Mouse (Mus musculus) embryonic facial prominence, embryonic 10.5 days (tissue): ENCODE results near the gene Npr1. TPM values are rescaled to one million over a fixed set of nuclear protein-coding genes. Genes with fewer than 3 reads are reported as not detected.

Experiments used
- DNase-seq: peaks from one replicate; pipeline ENCODE4 v3.0.0-alpha.2; 2017; ENCODE audit warnings: low spot score
- H3K27ac ChIP-seq: fragments of 300-500 bp; sonication (generic); replicated peaks from 2 replicates; pipeline ENCODE4 v1.5.1; 2016; ENCODE audit warnings: mild to moderate bottlenecking
- H3K27me3 ChIP-seq: fragments of 300-500 bp; sonication (generic); replicated peaks from 2 replicates; pipeline ENCODE4 v1.6.1; 2016; ENCODE audit warnings: low read depth, mild to moderate bottlenecking; ENCODE audit not compliant: poor library complexity, severe bottlenecking
- H3K36me3 ChIP-seq: fragments of 300-500 bp; sonication (generic); replicated peaks from 2 replicates; pipeline ENCODE4 v1.6.1; 2016; ENCODE audit warnings: mild to moderate bottlenecking, moderate library complexity
- H3K4me1 ChIP-seq: fragments of 300-500 bp; sonication (generic); 2 replicates; pipeline ENCODE4 v1.6.1; 2016
- H3K4me3 ChIP-seq: fragments of 300-500 bp; sonication (generic); 2 replicates; pipeline ENCODE4 v1.5.1; 2016; ENCODE audit warnings: mild to moderate bottlenecking, moderate library complexity
- H3K9me3 ChIP-seq: fragments of 300-500 bp; sonication (generic); 2 replicates; pipeline ENCODE4 v1.6.1; 2016; ENCODE audit warnings: mild to moderate bottlenecking
- WGBS: fragments of 180-500 bp; shearing (Covaris S2); methylation state at CpG from one replicate; pipeline ENCODE4 v1.1.7; 2016; 5-methylcytosine and 5-hydroxymethylcytosine counted together
- polyA plus RNA-seq: library from polyadenylated mRNA; unstranded; fragments of >200 nt; fragmentation: Nextera tagmentation; extraction: Ambion mirVana; gene quantifications from 2 replicates; pipeline ENCODE4 v1.2.1, GENCODE M21; 2016

The Npr1 gene
- polyA plus RNA-seq, 1 experiment from 2014 or later = 2.0 TPM

DNA sequence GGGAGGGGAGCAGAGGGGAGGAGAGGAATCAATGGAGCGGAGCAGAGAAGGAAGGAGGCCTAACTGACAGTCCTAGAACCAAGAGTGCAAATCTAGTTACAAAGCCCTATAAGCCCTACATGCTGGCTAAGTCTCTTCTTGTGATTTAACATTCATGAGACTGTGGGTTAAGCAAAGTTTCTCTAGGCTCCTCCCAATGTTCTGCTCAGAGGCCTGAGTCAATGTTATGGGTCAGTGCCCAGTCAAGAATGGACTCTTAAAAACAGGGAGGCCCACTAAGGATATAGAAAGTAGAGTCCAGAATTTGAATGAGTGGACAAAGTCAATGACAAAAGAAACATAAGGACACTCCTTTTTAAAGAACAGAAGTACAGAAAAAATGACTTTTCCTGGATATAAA is 38.1 kb downstream of the Npr1 start:
- Histone ChIP-seq H3K9me3 (no peaks in the 10 kb centered on the region), H3K4me1 (peaks cover 35% of the 10 kb centered on the region), H3K4me3 (no peak overlapping the region), H3K36me3 (peaks cover 56% of the 10 kb centered on the region), H3K27ac (no peak overlapping the region), H3K27me3 (no peaks in the 10 kb centered on the region)
- 64% methylated on average over 1 of the region's 1 CpGs for WGBS
- DNase-seq = no peak

DNA sequence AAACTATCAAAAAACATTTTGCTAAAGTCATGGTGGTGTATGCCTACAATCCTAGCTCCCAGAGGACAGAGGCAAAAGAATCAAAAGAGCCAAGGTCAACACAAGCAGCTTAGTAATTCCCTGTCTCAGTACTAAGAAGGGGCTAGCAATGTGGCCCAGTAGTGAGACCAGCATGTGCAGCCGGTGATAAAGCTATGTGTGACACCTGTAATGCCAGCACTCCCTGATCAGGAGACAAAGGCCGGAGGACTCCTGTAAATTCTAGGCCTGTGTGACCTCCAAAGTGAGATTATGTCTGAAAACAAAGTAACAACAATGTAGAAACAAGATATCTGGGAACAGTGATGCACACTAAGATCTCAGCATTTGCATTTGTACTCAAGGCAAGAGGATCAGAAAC is 40.2 kb downstream of the Npr1 start:
- peaks cover 16% of the 10 kb centered on the region for H3K4me1 ChIP-seq
- peaks cover 75% of the 10 kb centered on the region for H3K36me3 ChIP-seq
- H3K4me3 ChIP-seq = no peak overlapping the region
- H3K9me3 ChIP-seq = no peaks in the 10 kb centered on the region
- no peak overlapping the region for H3K27ac ChIP-seq
- no peaks in the 10 kb centered on the region for H3K27me3 ChIP-seq
- no peak for DNase-seq
- 94% methylated on average over 2 of the region's 2 CpGs for whole genome bisulfite sequencing

DNA sequence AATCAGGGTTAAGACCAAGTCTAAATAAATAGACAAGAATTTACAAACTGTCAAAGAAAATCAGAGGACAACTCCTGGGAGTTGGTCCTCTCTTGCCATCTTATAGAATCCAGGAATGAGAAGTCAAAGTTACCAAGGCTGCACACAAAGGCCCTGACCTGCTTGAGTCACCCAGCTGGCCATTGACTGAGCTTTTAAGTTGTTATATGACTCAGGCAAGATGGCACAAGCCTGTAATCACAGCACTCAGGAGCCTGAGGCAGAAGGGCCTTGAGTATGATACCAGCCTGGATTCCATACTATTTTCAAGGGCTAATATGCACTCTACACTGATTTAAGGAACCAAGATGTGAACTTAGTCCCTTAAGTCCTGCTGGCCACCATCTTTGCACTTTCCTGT is 42.1 kb downstream of the Npr1 start:
- Histone ChIP-seq H3K4me1 (peaks cover 9% of the 10 kb centered on the region; the same call in 1 of the 2 replicates), H3K27me3 (no peaks in the 10 kb centered on the region), H3K36me3 (peaks cover 79% of the 10 kb centered on the region), H3K4me3 (no peak overlapping the region), H3K27ac (no peak overlapping the region), H3K9me3 (no peaks in the 10 kb centered on the region)
- DNase-seq = no peak

DNA sequence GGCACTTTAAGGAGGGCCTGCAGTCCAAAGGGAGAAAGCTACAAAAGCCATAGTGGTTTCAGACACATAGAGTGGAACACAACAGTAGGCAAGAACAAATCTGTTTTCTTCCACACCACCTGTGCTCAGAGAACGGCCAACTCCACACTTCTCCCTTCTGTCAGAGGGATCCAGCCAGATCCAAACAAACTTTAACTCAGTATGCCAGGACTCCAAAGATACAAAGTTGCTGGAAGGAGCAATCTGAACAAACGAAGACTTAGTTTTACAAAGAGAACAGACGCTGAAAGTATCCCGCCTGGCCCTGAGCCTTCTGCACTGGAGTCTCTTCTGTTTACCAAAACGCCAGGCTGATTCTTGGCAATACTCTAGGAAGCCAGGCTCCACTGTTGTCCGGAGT is 45.0 kb downstream of the Npr1 start:
- no peak overlapping the region for H3K4me3 ChIP-seq
- no peak overlapping the region for H3K27ac ChIP-seq
- H3K9me3 ChIP-seq = no peaks in the 10 kb centered on the region
- no peaks in the 10 kb centered on the region for H3K4me1 ChIP-seq
- H3K27me3 ChIP-seq = no peaks in the 10 kb centered on the region
- WGBS = 90% methylated on average over 6 of the region's 6 CpGs
- H3K36me3 ChIP-seq = peaks cover 93% of the 10 kb centered on the region
- DNase-seq = no peak

DNA sequence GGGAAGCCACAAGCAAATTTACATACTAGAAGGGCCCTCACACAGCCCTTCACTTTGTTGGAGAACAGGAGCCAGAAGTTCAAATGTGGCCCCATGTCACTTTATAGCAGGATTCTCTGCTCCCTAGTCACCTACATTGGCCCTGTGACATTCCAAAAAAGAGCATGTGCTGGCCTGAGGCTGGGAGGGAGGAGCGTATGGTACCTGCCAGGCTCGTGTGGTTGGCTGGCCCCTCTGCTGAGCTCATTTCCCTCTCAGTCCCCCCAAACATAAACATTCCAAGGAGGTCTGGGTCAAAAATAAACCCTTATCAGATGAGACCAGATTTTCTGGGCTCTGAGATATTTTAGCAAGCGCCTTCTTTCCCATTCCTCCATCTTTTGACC is 52.7 kb downstream of the Npr1 start:
- 63% methylated on average over 3 of the region's 3 CpGs for whole genome bisulfite sequencing
- no peak overlapping the region for H3K4me3 ChIP-seq
- peaks cover 100% of the 10 kb centered on the region for H3K36me3 ChIP-seq
- peaks cover 6% of the 10 kb centered on the region; the same call in 1 of the 2 replicates for H3K4me1 ChIP-seq
- no peak for DNase-seq
- H3K9me3 ChIP-seq = no peaks in the 10 kb centered on the region
- H3K27ac ChIP-seq = no peak overlapping the region
- no peaks in the 10 kb centered on the region for H3K27me3 ChIP-seq

DNA sequence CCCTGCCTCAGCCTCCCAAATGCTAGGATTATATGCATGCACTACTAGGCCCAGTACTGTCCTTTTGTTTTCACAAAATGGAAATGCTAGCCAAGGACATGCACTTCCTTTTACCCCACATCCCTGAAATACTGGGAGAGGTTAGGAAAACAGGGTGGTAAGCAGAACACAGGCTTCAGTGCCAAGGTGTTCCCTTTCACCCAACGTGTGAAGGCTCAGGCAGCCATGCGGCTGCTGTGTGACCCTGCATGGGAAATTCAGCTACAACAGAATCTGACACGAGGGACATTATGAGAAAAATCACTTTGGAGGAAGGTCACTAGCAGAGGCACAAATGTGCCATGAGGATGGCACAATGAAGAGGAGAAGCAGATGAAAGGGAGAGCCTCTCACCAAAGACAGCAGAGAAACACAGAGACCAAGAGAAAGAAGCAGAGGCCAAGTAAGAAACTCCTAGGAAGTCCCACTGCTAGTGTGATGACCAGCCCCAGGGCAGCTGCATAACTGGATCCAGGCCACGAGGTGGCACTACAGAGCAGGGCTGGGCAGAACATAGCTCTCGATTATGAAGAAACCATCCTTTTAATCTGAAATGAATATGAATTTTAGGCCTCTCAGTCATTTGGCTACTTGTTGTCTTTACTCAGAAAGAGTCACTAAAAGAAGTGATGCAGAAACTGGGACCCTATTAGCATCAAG is 53.2 kb downstream of the Npr1 start:
- peaks cover 6% of the 10 kb centered on the region; the same call in 1 of the 2 replicates for H3K4me1 ChIP-seq
- H3K27ac ChIP-seq = no peak overlapping the region
- no peak overlapping the region for H3K4me3 ChIP-seq
- no peaks in the 10 kb centered on the region for H3K9me3 ChIP-seq
- H3K36me3 ChIP-seq = peaks cover 100% of the 10 kb centered on the region
- no peaks in the 10 kb centered on the region for H3K27me3 ChIP-seq
- 56% methylated on average over 5 of the region's 5 CpGs for WGBS
- peak; percentile 76 for DNase-seq

DNA sequence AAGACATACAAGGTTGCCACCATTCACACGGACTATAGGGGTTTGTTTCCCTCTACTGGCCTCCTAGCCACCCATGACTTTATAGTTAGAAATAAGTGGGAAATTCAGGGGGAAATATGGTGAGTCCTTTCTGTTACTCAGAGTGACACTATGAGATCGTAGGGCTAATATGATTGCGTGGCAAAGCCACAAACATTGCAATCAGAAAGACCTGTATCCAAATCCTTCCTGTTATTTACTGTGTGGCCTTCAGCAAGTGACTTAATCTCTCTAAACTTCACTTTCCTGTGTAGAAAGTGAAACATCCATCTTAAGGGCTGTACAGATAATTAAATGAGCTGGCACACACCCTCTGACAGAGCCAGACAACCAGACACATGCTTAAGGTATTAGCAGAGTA is 56.9 kb downstream of the Npr1 start:
- Histone ChIP-seq H3K4me1 (peaks cover 6% of the 10 kb centered on the region; the same call in 1 of the 2 replicates), H3K36me3 (peaks cover 100% of the 10 kb centered on the region), H3K27ac (no peak overlapping the region), H3K27me3 (no peaks in the 10 kb centered on the region), H3K4me3 (no peak overlapping the region), H3K9me3 (no peaks in the 10 kb centered on the region)
- 91% methylated on average over 3 of the region's 3 CpGs for WGBS
- no peak for DNase-seq

DNA sequence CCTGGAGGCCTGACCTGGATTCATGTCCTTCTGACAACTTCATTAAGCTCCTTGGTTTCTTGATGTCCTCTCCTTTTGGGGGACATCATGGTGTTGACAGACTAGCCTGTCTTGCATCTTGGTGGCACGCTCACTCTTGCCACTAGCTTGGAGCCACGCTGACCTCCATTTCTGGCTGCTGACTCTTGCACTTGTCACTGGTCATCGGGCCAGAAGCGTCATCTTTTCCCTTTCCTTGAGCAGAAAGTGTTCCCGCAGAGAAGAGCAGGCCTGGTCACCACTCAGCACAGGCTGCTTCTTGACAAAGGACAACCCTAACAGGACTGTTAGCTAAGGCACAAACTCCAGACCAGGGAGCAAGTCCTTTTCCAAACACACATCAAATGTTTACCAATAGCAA is 59.3 kb downstream of the Npr1 start:
- Histone ChIP-seq H3K9me3 (no peaks in the 10 kb centered on the region), H3K27me3 (no peaks in the 10 kb centered on the region), H3K4me3 (no peak overlapping the region), H3K36me3 (peaks cover 100% of the 10 kb centered on the region), H3K27ac (no peak overlapping the region), H3K4me1 (no peaks in the 10 kb centered on the region)
- no peak for DNase-seq
- 94% methylated on average over 5 of the region's 5 CpGs for WGBS

DNA sequence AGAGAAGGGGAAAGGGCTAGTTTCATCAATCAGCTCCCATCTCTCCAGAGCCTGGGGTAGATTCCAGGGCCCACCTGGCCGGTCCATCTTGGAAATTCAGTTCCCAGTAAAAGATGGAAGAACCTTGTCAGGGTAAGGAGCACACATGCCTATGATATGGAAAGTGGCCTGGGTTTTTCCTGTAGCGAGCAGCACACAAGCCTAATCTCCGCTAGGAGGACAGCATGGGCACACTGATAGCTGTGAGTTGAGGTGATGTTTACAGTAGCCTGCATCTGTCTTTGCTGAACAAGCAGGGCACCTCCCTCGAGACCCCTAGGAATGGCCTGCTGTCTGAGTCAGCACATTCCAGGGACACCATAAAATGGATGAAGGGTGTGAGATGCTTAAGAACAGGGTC is 61.1 kb downstream of the Npr1 start:
- H3K4me1 ChIP-seq = no peaks in the 10 kb centered on the region
- DNase-seq = no peak
- WGBS = 85% methylated on average over 4 of the region's 4 CpGs
- no peaks in the 10 kb centered on the region for H3K27me3 ChIP-seq
- no peak overlapping the region for H3K27ac ChIP-seq
- no peaks in the 10 kb centered on the region for H3K9me3 ChIP-seq
- no peak overlapping the region for H3K4me3 ChIP-seq
- H3K36me3 ChIP-seq = peaks cover 100% of the 10 kb centered on the region

DNA sequence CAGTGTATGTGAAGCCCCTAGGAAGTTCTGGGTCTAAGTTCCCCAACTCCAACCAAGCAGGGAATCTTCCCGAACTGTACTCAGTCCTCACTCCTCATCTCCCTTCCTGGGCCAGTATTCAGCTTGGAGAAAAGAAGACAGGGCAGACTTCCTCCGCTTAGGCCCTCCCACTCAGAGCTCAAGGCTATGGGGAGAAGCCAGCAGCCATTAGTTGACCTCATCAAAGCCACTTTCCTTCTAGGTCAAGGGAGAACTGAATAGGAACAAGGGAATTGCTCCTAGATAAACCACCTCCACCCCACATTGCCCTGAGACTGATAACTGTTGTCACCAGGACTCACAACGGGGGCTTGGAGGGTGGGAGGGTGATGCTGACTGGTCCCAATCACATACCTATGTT is 61.5 kb downstream of the Npr1 start:
- H3K4me3 ChIP-seq = no peak overlapping the region
- no peaks in the 10 kb centered on the region for H3K9me3 ChIP-seq
- no peaks in the 10 kb centered on the region for H3K4me1 ChIP-seq
- DNase-seq = no peak
- WGBS = 93% methylated on average over 3 of the region's 3 CpGs
- H3K36me3 ChIP-seq = peaks cover 100% of the 10 kb centered on the region
- no peaks in the 10 kb centered on the region for H3K27me3 ChIP-seq
- no peak overlapping the region for H3K27ac ChIP-seq

DNA sequence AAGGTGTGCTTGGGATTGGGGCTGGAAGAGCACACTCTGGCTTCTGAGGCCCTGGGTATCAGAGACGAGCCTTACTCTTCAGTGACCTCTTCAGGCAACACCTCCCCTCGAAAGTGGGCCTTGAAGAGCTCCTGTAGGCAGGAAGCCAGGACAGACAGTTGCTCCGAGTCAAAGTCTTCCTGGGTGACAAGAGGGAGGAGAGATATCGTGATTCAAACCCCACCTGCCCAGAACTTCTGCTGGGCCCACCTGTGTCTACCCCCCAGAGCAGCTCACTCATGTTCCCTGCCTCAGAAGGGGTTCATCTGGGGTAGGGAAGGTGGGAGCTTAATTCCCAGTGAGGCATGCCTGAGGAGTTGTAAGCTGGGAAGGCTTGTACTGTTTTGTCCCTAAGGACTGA is 64.7 kb downstream of the Npr1 start:
- no peaks in the 10 kb centered on the region for H3K27me3 ChIP-seq
- no peaks in the 10 kb centered on the region for H3K9me3 ChIP-seq
- H3K4me3 ChIP-seq = no peak overlapping the region
- 81% methylated on average over 4 of the region's 4 CpGs for WGBS
- peaks cover 98% of the 10 kb centered on the region for H3K36me3 ChIP-seq
- no peak for DNase-seq
- H3K27ac ChIP-seq = no peak overlapping the region
- no peaks in the 10 kb centered on the region for H3K4me1 ChIP-seq
